Mouse (Mus musculus) small intestine, adult 2 months (tissue): ENCODE data around the gene Ang.

Experiments
- CTCF ChIP-seq: fragments of 200-500 bp; IDR thresholded peaks from 2 replicates; pipeline ENCODE4 v1.5.1; 2012; ENCODE audit warnings: low read depth, mild to moderate bottlenecking, control low read depth, inconsistent platforms, low read length, moderate library complexity, mixed read lengths; ENCODE audit not compliant: insufficient replicate concordance, insufficient read length; ENCODE audit errors: extremely low read depth
- POLR2A ChIP-seq: fragments of 200-500 bp; IDR thresholded peaks from 2 replicates; pipeline ENCODE4 v1.6.1; 2012; ENCODE audit warnings: low read depth, mild to moderate bottlenecking, control low read depth, inconsistent platforms, low read length, moderate library complexity

- TF ChIP-seq CTCF: no peak
- no peak for TF ChIP-seq POLR2A
Observed at GRCm38 (mm10) chr14:51089674-51090076, 1.3 kb upstream of the Ang start.
